Mouse (Mus musculus): ENCODE results near the gene Mafb. TPM values are rescaled to one million over a fixed set of nuclear protein-coding genes. Genes with fewer than 3 reads are reported as not detected.

Gene Mafb
- polyA plus RNA-seq, 1 experiment from 2014 or later, result 7.1 TPM

DNA sequence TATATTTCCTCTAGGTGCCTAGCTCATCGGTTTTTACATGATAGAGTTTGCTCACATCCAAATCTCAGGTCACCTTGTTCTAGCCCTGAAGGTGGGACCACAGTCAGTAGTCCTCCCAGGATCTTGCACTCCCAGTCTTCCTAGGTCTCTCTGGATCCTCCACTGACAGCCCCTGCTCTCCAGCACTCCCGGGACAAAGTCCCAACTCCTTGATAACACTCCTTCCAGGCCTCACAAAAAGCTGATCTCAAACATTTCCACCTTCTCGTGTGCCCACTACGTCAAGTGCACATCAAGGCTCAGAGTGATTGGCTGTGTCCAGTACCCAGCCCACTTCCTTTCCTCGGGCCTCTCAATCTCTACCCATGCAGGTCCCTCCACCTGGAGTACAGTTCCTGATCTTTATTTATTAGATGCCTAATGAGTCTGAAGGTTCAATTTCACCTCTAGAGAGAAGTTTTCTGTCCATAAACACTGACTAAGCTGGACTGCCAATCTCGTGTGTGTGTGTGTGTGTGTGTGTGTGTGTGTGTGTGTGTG is 41.7 kb downstream of the Mafb start:
- Histone ChIP-seq H3K4me1 (ENCODE audit: control insufficient read depth in 2 of 2, insufficient read depth in 2 of 2, low read length in 2 of 2) (peaks cover 32 to 37% of the 10 kb centered on the region in 2 experiments), H3K9me3 (ENCODE audit: control insufficient read depth, low read length) (no peaks in the 10 kb centered on the region), H3K36me3 (ENCODE audit: control insufficient read depth, insufficient read depth, low read length) (no peaks in the 10 kb centered on the region), H3K27me3 (ENCODE audit: control insufficient read depth, insufficient read depth, low read length) (0 out of 2 replicates have a peak, but pooled peaks cover 6% of the 10 kb centered on the region), H3K4me3 (ENCODE audit: control insufficient read depth in 1 of 2, insufficient read depth in 1 of 2, low read depth in 1 of 2, low read length in 2 of 2) (no peak overlapping the region), H3K4me2 (ENCODE audit: low read length) (no peak overlapping the region), H3K27ac (replicated peaks in 1 of 2; ENCODE audit: control insufficient read depth in 1 of 2, insufficient read depth in 1 of 2, low read depth in 2 of 2, low read length in 2 of 2) (no peak overlapping the region), H3K9ac (ENCODE audit: low read length) (no peak overlapping the region)
- WGBS, result 68% methylated on average over 6 of the region's 6 CpGs
- ATAC-seq (ENCODE audit: insufficient number of reproducible peaks, insufficient read depth, low FRiP score, low read depth), result no peak

DNA sequence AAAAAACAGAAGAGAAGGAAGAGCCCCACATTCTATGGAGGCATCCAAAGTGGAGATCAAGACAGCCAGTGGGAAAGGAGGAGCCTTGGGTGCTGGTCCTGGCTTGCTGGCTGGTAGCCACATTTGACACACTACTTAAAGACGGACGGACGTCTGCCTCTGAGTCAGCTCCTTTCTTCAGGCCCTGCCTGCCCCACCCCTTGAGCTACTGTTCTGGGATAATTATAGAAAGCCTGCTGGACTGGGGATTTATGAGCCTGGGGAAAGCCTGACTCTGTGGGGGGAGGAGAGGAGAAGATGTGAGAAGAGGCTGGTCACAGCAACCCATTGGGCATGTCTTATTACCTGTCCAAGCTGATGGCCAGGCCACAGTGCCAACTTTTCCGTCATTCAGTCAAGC is 45.0 kb downstream of the Mafb start:
- WGBS, result 21% methylated on average over 4 of the region's 4 CpGs
- Histone ChIP-seq H3K9ac (ENCODE audit: low read length) (no peak overlapping the region), H3K4me1 (ENCODE audit: control insufficient read depth in 2 of 2, insufficient read depth in 2 of 2, low read length in 2 of 2) (peaks cover 13 to 16% of the 10 kb centered on the region in 2 experiments), H3K4me2 (ENCODE audit: low read length) (peak overlapping the region; percentile 43), H3K36me3 (ENCODE audit: control insufficient read depth, insufficient read depth, low read length) (no peaks in the 10 kb centered on the region), H3K27ac (replicated peaks in 1 of 2; ENCODE audit: control insufficient read depth in 1 of 2, insufficient read depth in 1 of 2, low read depth in 2 of 2, low read length in 2 of 2) (no peak overlapping the region; a peak in 1 of 4 replicates), H3K9me3 (ENCODE audit: control insufficient read depth, low read length) (no peaks in the 10 kb centered on the region), H3K4me3 (ENCODE audit: control insufficient read depth in 1 of 2, insufficient read depth in 1 of 2, low read depth in 1 of 2, low read length in 2 of 2) (no peak overlapping the region), H3K27me3 (ENCODE audit: control insufficient read depth, insufficient read depth, low read length) (0 out of 2 replicates have a peak, but pooled peaks cover 8% of the 10 kb centered on the region)
- no peak; the same call in 1 of the 2 replicates for ATAC-seq (ENCODE audit: insufficient number of reproducible peaks, insufficient read depth, low FRiP score, low read depth)

- H3K36me3 ChIP-seq (ENCODE audit: control insufficient read depth, insufficient read depth, low read length), result no peaks in the 10 kb centered on the region
- no peak for ATAC-seq (ENCODE audit: insufficient number of reproducible peaks, insufficient read depth, low FRiP score, low read depth)
- no peak overlapping the region for H3K9ac ChIP-seq (ENCODE audit: low read length)
- peaks cover 19% of the 10 kb centered on the region for H3K27me3 ChIP-seq (ENCODE audit: control insufficient read depth, insufficient read depth, low read length)
- H3K9me3 ChIP-seq (ENCODE audit: control insufficient read depth, low read length), result no peaks in the 10 kb centered on the region
- H3K27ac ChIP-seq (replicated peaks in 1 of 2; ENCODE audit: control insufficient read depth in 1 of 2, insufficient read depth in 1 of 2, low read depth in 2 of 2, low read length in 2 of 2), result no peak overlapping the region
- 67% methylated on average over 4 of the region's 4 CpGs for WGBS
- no peak overlapping the region for H3K4me3 ChIP-seq (ENCODE audit: control insufficient read depth in 1 of 2, insufficient read depth in 1 of 2, low read depth in 1 of 2, low read length in 2 of 2)
- H3K4me1 ChIP-seq (ENCODE audit: control insufficient read depth in 2 of 2, insufficient read depth in 2 of 2, low read length in 2 of 2), result peaks cover 10 to 13% of the 10 kb centered on the region in 2 experiments
- no peak overlapping the region for H3K4me2 ChIP-seq (ENCODE audit: low read length)
Observed at GRCm38 (mm10) chr2:160318255-160318654, 48.6 kb downstream of the Mafb start.

Other genes with a start within 250 kb of the Mafb start
- gene Gm826, start 32.9 kb downstream of the Mafb start, polyA plus RNA-seq (2014; fragmentation: Nextera tagmentation; extraction: Ambion mirVana), result 15.8 and 16.8 TPM in 2 replicates